Mouse (Mus musculus): Measurements from ENCODE around the gene Gm7029.

Gene Gm7029

DNA sequence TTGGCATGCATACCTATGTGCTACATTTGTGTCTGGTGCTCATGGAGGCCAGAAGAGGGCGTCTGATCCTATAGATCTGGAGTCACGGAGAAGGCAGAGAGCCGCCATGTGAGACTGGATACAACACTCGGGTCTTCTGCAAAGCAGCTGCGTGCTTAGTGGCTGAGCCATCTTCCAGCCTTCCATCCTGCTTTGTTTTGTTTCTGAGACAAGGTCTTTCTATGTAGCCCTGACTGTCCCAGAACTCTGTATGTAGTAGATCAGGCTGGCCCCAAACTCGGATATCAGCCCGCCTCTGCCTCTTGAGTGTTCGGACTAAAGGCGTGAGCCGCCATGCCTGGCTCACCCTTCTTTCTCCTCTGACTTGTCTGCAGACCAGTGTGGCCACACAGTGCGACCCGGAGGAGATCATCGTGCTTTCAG is 41.3 kb downstream of the Gm7029 start:
- peak; percentile 40 for DNase-seq

DNA sequence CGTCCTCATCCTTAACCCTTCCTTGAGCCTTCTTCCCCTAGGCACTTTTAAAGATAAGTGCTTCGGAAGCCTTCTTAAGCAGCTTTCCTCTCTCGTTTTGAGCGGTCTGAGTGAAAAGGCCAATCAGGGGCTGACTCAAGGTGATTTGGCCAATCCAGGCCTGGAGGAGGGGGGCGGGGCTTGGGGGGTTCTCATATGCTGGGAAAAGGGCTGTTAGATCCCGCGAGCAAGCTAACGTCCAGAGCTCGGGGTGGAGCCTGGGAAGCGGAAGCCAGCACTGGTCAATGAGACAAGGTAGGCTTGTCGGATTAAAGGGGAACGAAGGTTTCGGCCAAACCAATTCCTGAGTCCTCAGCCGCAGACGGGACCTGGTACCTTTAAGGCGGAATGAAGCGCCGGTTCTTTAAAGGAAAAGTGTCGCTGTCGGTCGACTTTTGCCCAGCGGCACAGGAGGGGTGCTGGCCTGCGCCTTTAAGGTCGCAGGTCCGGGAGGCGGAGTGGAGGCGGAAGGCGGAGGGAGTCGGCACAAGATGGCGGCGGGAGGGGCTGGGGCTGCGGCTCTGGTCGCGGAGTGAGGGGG is 42.1 kb downstream of the Gm7029 start, which contains the start of the genes Tapbp and Zbtb22:
TSS of gene Tapbp (plus strand) at position 229 of the 580 bp plus-strand sequence.
TSS of gene Zbtb22 (plus strand) at position 234 of the 580 bp plus-strand sequence.
- DNase-seq, result peak; percentile 97

DNA sequence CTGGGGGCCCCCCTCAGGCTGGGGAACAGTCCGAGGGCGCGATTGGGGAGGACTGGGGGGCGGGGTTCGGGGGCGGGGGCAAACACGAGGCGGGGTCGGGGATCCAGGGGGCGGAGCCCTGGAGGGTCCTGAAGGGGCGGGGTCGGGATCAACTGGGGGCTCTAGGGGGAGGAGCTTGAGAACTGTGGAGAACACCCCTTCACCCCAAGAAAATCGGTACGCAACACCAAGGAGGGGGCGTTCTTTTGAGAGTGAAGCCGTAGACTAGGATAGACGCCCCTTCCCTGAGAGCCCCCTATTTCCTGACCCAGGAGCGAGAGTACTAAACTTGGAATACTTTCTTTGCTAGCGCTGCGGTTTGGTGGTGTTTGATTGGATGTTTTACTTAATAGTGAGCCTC is 42.7 kb downstream of the Gm7029 start:
- no peak for DNase-seq

DNA sequence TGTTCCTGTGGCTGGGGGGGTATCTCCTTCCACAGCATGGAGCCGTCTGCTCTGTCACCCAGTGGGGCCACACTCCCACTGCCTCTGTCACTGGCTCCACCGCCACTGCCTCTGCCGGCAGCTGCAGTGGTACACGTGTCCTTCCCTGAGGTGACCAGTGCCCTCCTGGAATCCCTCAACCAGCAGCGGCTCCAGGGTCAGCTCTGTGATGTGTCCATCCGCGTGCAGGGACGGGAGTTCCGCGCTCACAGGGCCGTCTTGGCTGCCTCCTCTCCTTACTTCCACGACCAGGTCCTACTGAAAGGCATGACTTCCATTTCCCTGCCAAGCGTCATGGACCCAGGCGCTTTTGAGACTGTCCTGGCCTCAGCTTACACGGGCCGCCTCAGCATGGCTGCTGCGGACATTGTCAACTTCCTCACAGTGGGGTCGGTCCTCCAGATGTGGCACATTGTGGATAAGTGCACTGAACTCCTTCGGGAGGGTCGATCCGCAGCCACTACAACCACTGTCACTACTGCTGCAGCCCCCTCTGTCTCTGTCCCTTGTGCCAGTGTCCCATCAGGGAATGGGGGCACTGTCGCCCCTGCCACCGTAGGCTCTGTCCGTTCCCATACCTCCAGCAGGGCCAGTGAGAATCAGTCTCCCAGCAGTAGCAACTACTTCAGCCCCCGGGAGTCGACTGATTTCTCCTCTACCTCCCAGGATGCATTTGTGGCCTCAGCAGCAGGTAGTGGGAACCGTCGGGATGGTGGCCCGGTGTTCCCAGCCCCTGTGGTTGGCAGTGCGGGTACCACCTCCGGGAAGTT is 43.4 kb downstream of the Gm7029 start:
- peak; percentile 47 for DNase-seq

DNA sequence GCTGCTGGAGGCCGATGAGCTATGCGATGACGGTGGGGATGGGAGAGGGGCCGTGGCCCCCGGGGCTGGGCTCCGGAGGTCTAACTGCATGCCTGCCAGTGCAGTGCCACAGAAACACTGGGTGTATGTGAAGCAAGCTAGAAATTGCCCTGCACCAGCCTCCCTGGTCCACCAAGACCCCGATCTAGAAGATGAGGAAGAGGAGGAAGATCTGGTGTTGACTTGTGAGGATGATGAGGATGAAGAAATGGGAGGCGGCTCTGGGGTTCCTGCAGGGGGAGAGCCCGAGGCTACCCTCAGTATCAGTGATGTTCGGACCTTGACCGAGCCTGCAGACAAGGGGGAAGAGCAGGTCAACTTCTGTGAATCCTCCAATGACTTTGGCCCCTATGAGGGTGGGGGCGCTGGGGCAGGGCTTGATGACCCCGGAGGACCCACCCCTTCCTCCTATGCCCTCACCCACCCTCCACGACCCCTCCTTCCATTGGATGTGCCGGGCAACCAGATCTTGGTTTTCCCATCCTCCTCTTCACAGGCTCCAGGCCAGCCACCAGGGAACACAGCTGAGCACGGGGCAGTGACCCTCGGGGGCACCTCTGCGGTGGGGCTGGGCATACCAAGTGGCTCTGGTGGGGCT is 44.1 kb downstream of the Gm7029 start:
- DNase-seq, result no peak

DNA sequence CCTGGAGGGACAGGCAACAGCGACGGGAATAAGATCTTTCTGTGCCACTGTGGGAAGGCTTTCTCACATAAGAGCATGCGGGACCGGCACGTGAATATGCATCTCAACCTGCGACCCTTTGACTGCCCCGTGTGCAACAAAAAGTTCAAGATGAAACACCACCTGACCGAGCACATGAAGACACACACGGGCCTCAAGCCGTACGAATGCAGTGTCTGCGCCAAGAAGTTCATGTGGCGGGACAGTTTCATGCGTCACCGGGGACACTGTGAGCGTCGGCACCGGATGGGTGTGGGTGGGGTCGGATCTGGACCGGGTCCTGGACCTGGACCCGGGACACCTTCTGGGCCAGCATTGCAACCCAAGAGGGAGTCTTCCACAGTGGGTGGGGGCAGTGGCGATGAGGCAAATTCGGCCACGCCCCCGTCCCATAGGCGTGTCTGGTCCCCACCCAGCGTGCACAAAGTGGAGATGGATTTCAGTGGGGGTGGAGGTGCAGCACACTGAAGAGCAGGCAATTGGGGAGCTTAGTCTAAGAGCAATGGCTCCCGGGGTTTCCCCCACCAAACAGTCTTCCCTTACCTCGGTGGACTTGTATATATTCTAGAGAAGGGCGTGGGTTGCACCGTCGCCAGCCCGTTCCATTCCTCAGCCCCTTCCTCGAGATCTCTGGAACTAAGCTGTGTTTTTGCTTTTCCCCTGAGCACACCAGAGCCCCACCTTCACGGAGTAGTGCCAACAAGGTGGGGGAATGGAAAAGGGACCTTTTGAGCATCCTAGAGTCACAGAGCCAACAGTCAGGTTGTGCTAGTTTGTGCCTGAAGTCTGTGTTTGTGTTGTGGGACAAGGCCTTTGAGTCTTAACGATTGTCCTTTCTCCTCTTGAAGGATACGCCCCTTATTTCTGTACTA is 44.9 kb downstream of the Gm7029 start:
- peak; percentile 33 for DNase-seq

DNA sequence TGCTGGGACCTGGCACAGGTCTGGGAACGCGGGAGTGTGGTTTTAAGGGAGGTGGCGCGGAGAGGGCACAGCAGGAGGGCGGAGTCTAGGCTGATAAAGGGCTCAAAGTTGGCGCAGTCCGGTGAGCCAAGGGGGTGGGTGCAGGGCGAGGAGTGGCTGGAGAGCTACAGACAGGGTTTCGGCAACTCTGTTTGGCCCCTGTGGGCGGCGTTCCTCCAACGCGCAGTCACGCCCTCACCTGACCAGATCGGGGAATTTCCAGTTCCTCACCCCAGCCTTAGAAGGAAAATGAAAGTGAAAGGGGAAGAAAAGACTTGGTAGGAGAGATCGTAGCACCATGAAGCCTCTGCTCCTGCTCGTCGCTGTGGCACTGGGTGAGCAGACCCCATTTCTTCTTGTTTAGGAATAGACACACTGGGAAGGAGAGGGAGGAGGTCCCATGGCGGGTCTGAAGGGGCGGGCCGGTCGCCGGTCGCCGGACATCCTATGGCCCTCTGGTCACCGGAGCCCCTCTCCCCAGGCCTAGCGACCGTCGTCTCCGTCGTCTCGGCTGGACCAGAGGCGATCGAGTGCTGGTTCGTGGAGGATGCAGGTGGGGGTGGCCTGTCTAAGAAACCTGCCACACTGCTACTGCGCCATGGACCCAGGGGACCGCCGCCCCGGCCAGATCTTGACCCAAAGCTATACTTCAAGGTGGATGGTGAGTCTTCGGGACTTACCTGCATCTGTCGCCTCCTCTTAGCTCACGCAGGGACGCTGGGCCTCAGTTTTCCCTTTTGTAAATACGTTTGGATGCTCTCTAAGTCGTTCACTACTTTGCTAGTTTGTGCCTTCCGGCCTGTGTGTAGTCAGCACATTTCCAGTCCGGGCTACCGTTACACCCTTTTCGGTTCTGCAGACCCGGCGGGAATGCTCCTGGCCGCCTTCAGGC is 46.0 kb downstream of the Gm7029 start:
- peak; percentile 68 for DNase-seq

DNA sequence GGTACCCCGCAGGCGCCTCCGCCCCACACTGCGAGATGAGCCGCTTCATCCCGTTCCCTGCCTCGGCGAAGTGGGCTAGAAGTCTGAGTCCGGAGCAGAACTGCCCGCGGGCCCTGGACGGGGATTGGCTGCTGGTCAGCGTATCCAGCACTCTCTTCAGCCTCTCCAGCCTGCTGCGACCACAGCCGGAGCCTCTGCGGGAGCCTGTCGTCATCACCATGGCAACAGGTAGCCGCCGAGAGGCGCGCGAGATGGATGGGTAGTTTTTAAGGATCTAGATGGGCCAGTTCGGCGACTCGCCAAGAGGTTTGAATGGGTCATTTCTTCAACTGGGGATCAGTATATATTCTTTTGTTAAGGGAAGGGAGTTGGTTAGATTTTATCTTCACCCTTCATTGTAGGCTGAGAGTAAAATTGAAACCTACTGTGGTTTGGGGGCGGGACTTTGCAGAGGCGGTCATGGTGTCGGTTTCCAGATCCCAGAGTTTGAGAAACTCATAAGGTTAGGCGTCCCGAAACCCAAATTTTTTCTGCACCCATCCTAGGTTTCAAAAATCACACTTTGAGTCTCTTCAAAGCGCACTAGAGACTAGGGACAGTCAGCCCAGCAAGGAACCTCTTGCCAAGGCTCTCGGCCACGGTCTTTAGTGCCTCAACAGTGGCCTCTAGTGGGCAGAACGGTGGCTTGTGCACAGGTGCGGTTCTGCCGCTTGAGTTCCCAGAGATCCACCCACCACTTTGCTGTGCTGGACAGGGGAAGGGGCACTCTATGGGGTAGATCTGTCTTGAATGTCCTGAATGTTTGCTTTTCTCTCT is 46.9 kb downstream of the Gm7029 start:
- DNase-seq, result peak; percentile 81

DNA sequence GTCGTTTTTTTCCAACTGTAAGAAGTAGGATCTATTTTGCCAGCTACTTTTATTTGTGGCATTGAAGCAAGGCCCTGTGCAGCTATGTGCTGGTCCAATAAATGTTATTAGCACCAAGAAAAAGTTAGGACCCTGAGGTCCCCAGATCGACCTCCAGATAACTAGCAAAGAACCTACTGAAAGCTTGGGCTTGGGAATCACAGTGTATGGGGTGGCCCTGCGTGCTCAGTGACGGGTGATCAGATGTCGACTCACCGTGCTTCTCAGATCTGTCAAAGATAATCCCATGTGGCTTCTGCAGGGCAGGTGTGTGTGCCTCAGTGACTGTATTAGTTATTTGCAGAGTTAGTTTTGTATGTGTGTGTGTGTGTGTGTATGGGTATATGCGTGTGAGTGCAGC is 47.7 kb downstream of the Gm7029 start:
- DNase-seq, result no peak
